Mouse (Mus musculus) C2C12 (cell line): ENCODE results near the gene Nr4a3. TPM values are rescaled to one million over a fixed set of nuclear protein-coding genes. Genes with fewer than 3 reads are reported as not detected.

Experiments
- H3K27me3 ChIP-seq: one replicate; pipeline ENCODE4 v1.6.1; 2011; ENCODE audit not compliant: control insufficient read depth, insufficient read depth, insufficient read length
- H3K36me3 ChIP-seq: one replicate; pipeline ENCODE4 v1.6.1; 2011; ENCODE audit not compliant: control insufficient read depth, insufficient read depth
- H3K4me3 ChIP-seq: one replicate; pipeline ENCODE4 v1.5.1; 2011; ENCODE audit warnings: mild to moderate bottlenecking, control low read depth; ENCODE audit not compliant: poor library complexity, insufficient read depth, severe bottlenecking
- H3K79me2 ChIP-seq: one replicate; pipeline ENCODE4 v1.6.1; 2011; ENCODE audit not compliant: control insufficient read depth, insufficient read depth
- H3K79me3 ChIP-seq: one replicate; pipeline ENCODE4 v1.6.1; 2011; ENCODE audit warnings: low read depth, control low read depth
- H3ac ChIP-seq: one replicate; pipeline ENCODE3; 2011; ENCODE audit warnings: low read depth; ENCODE audit not compliant: control insufficient read depth, insufficient read length
- CEBPB ChIP-seq: IDR thresholded peaks from one replicate; pipeline ENCODE4 v1.6.1; 2011; ENCODE audit warnings: low read depth, mild to moderate bottlenecking, control low read depth, moderate library complexity
- CTCF ChIP-seq: IDR thresholded peaks from one replicate; pipeline ENCODE4 v1.5.1; 2011; ENCODE audit not compliant: control insufficient read depth, insufficient read depth, insufficient read length
- FOSL1 ChIP-seq: IDR thresholded peaks from one replicate; pipeline ENCODE4 v1.8.0; 2011; ENCODE audit warnings: mild to moderate bottlenecking, low read length; ENCODE audit not compliant: poor library complexity, insufficient read depth, severe bottlenecking
- MAX ChIP-seq: IDR thresholded peaks from one replicate; pipeline ENCODE4 v1.6.1; 2011; ENCODE audit warnings: mild to moderate bottlenecking, control low read depth
- MYOD1 ChIP-seq: IDR thresholded peaks from one replicate; pipeline ENCODE4 v1.6.1; 2011; ENCODE audit warnings: low read depth; ENCODE audit not compliant: control insufficient read depth, insufficient read length
- MYOG ChIP-seq: IDR thresholded peaks from one replicate; pipeline ENCODE4 v1.6.1; 2011; ENCODE audit not compliant: control insufficient read depth, insufficient read length; ENCODE audit errors: extremely low read depth
- USF1 ChIP-seq: IDR thresholded peaks from one replicate; pipeline ENCODE4 v1.6.1; 2011; ENCODE audit warnings: low read depth, mild to moderate bottlenecking, control low read depth, moderate library complexity
- polyA plus RNA-seq: library from polyadenylated mRNA; unstranded; fragments of >200 nt; fragmentation: generic; extraction: Trizol; gene quantifications from one replicate; pipeline ENCODE4 v1.2.1, GENCODE M21; 2012; ENCODE audit warnings: missing spikeins

The Nr4a3 gene
- polyA plus RNA-seq, 1 experiment, result 0.18 TPM

DNA sequence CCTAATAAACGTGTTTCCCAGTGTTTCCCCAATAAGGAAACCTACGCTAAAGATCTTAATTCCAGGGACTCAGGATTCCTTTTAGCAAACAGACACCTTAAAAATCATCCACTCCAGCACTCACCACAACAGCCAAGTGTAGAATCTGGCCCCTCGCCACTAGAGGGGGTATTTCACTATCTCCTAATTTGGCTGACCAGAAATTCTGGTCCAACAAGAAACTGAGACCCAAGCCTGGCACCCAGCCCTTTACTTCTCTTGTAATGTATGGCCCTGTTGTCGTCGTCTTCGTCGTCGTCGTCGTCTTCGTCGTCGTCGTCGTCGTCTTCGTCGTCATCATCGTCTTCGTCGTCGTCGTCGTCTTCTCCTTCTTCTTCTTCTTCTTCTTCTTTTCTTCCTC lies 15.3 kb upstream of the Nr4a3 start:
- TF ChIP-seq MYOD1, result no peak
- TF ChIP-seq CTCF, result no peak
- no peak for TF ChIP-seq USF1
- no peak for TF ChIP-seq CEBPB
- no peak for TF ChIP-seq FOSL1
- TF ChIP-seq MAX, result no peak
- no peak for TF ChIP-seq MYOG

DNA sequence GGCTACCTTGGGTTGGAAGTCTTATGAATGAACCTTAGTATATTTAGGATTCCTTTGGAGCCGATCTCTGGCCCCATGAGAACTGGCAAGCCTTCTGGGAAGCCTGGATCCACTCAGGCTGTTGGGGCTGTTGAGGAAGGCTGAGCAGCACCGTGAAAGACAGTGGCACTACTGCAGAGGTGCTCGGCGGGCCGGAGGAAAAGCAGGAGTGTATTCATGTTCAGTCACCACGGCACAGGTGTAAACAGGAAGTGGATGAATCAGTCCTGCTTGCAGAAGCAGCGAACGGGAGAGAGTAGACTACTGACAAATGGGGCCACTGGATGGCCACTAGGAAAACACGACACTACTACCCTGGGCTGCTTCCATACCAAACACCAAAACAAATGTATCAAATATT lies 10.7 kb upstream of the Nr4a3 start:
- no peaks in the 10 kb centered on the region for H3K27me3 ChIP-seq
- no peaks in the 10 kb centered on the region for H3K79me3 ChIP-seq
- H3K4me3 ChIP-seq, result no peak overlapping the region
- no peak overlapping the region for H3ac ChIP-seq
- TF ChIP-seq CEBPB (no peak), FOSL1 (no peak), MAX (no peak), MYOD1 (no peak), MYOG (no peak), CTCF (no peak), USF1 (no peak)
- H3K79me2 ChIP-seq, result no peaks in the 10 kb centered on the region
- no peaks in the 10 kb centered on the region for H3K36me3 ChIP-seq

More for the DNA sequence above, 15.3 kb upstream of the Nr4a3 start:
- no peaks in the 10 kb centered on the region for H3K79me2 ChIP-seq
- H3K36me3 ChIP-seq, result no peaks in the 10 kb centered on the region
- no peak overlapping the region for H3K4me3 ChIP-seq
- no peak overlapping the region for H3ac ChIP-seq
- H3K79me3 ChIP-seq, result no peaks in the 10 kb centered on the region
- H3K27me3 ChIP-seq, result no peaks in the 10 kb centered on the region

DNA sequence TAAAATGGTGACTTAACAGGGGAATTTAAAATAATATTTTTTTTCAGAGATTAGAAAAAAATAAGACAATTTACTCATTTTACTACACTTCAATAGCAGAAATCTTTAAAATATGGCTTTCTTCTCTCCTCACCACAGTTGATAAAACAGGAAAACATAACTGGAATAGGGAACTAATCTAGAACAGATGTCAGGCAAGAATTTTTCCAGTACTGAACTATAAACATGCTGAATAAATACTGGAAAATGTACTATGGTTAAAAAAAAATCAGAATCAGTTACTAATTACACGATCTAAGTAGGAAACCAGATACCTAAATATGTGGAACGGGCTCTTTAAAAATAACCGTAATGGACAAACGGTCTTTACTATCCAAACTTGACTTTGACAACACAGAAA lies 7.3 kb upstream of the Nr4a3 start:
- Histone ChIP-seq H3K27me3 (no peaks in the 10 kb centered on the region), H3K79me3 (no peaks in the 10 kb centered on the region), H3K36me3 (no peaks in the 10 kb centered on the region), H3ac (no peak overlapping the region), H3K4me3 (no peak overlapping the region), H3K79me2 (no peaks in the 10 kb centered on the region)
- TF ChIP-seq MAX (no peak), CEBPB (no peak), USF1 (no peak), CTCF (no peak), MYOG (no peak), MYOD1 (no peak), FOSL1 (no peak)

DNA sequence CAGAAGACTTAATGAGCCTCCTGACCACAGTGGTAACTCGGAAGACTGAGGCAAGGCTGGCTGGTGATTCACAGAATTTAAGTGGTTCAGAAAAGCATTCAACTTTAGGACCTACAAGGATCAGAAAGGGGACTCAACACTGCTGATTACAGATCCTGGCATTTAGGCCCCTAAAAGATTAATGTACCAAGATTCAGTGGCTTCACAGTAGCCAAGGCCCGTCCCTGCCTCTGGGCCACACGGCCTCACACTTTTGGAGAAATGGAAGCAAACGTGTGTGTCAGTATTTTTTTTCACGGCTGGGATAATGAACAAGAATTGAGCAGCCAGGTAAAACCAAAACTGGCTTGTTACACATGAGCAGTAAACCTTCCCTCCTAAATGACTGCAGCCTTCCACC lies 6.1 kb upstream of the Nr4a3 start:
- Histone ChIP-seq H3ac (no peak overlapping the region), H3K4me3 (no peak overlapping the region), H3K79me3 (no peaks in the 10 kb centered on the region), H3K27me3 (no peaks in the 10 kb centered on the region), H3K79me2 (no peaks in the 10 kb centered on the region), H3K36me3 (no peaks in the 10 kb centered on the region)
- TF ChIP-seq MAX (no peak), MYOG (no peak), CEBPB (no peak)

DNA sequence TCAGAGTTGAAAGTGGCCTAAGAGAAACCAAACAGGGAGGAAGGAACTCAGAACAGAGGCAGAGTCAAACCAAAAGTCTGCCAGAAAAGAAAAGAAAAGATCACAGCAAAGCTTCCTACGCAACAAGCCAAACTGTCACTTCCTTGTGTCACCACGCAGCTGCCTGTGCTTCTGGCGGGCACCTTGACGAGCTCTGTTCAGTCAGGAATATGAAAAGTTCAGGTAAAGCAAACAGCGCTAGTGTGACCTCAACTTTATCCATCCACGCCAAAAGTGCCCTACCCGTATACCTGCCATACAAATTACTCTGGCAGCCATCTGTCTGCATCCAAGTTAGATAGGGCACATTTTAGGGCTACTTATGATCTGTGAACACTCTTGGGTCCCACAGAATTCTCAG lies 5.2 kb upstream of the Nr4a3 start:
- Histone ChIP-seq H3K79me3 (no peaks in the 10 kb centered on the region), H3K79me2 (no peaks in the 10 kb centered on the region), H3K27me3 (no peaks in the 10 kb centered on the region), H3ac (no peak overlapping the region), H3K36me3 (no peaks in the 10 kb centered on the region), H3K4me3 (no peak overlapping the region)
- TF ChIP-seq MYOG (no peak), CTCF (no peak), MAX (no peak), FOSL1 (no peak), CEBPB (no peak), MYOD1 (no peak), USF1 (no peak)

DNA sequence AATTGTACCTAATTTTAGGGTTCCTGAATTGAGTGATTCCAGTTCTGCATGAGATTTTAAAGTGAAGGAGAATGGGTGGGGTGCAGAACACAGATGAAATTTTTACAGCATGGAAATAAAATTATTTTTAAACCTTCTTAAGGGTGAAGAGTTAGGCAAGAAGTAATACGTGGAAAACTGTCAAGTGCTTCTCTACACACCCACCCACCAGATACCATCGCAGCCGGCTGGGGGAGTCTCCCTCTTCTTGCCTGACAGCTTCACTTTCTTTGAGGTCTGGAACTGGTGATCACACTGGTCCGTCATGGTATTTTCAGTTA lies 2.5 kb upstream of the Nr4a3 start:
- peak overlapping the region; percentile 80 for H3ac ChIP-seq
- TF ChIP-seq CTCF, result no peak
- no peak for TF ChIP-seq MAX
- no peak for TF ChIP-seq MYOG
- TF ChIP-seq CEBPB, result no peak
- TF ChIP-seq MYOD1, result no peak
- TF ChIP-seq USF1, result no peak
- TF ChIP-seq FOSL1, result no peak
- no peaks in the 10 kb centered on the region for H3K27me3 ChIP-seq
- H3K79me3 ChIP-seq, result no peaks in the 10 kb centered on the region
- no peaks in the 10 kb centered on the region for H3K36me3 ChIP-seq
- H3K79me2 ChIP-seq, result no peaks in the 10 kb centered on the region
- peak overlapping the region; percentile 51 for H3K4me3 ChIP-seq
